Mouse (Mus musculus) thymus, postnatal 10 days (tissue): ENCODE results near the gene Tlr9.

Experiments
- DNase-seq, 2 experiments: peaks; one replicate each; pipeline ENCODE4 v3.0.0; 2021; ENCODE audit warnings: low spot score in 2 of 2

Gene Tlr9

DNA sequence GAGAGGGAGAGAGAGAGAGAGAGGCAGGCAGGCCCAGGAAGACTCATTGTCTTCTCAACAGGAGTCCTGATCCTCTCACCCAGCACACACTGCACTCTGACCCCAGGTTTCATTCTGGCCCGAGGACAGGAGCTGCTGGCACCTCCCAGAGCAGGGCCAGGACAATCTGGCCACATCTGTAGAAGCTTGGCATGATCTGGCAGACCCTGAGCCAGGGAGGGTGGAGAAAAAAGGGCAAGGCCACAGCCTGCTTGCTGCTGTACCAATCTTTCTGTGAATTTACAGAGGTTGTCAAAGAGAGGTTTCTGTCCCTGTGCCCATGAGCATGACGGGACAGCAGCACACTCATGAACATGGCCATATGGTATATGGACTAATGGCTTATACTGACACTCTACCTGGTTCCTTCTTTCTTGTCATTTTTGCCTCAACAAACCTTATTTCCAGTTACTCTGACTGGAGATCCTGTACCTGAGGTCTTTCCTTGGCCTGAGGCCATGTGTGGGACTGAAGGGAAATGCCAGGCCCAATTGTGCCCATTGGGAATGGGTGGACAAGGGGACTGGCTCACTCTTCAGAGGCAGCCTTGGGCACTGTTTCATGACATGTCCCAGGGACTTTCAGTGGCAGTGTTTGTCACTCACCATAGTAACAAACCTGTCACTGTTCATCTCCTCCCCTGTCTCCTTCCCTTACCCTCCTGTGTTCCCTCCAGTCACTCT is 44.7 kb downstream of the Tlr9 start:
- no peak for DNase-seq

DNA sequence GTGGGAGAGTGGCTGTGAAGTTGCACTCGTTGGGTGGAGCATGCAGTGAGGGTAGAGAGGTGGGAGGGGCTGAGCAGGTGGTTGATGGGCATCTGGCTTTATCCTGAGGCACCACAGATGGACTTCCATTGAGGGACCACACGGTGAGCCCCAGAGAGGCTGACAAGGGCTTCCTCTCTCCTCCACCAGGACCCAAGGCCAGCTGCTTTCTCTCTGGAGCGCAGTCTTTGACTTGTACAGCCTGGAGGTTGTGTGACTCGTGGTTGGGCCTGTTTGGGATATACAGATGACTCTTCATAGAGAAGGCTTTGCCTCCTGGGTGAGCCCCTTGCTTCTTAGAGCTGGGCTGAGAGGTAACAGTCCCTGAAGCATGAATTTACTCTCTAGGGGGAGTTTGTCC is 46.0 kb downstream of the Tlr9 start:
- DNase-seq, result no peak

DNA sequence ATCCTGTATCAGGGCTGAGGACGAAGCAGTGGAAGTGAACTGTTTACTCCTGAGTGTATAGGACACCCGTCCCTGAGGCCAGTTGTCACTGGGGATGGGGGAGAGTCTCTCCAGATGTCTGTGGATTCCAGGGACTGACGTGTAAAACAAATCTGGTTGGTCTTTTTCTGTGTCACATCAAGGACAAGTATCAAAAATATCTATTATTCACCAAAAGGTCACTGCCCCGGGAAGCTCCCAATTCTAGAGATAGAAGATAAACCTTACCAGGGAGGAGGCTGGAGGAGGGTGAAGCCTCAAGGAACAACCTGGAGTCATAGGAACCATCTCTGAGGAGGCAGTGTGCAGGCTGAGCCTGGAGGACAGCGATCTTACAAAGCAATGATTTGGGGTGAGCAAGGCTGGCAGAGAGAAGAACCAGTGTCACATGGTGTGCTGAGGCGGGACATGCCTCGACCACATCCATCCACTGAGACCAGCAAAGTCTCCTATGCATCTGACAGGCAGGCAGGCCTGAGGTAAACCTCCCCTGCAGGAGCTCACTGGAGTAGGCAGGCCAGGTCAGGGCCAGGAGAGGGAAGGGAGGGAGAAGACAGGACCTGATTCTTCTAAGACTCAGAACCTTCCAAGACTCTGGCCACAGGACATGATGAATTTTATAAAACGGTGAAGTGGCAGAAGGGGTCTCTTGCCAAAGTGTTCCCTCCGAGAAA is 46.8 kb downstream of the Tlr9 start:
- no peak for DNase-seq

DNA sequence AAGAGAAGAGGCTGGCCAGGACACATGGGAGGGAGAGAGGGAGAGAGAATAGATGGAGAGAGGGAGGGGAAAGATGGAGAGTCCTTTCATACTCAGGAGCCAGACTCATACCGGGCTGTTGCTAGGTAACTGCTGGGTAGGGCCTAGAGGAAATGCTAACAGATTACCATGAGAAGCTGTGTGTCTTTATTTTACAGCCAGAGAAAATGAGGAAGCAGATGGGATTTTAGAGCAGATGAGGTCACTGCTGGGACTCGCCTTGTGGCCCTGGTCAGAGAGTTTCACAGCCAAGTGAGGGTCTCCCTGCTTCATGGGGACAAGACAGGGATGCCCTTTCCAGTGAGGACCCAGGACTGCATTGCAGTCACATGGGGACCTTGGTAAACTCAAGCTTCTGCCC is 47.5 kb downstream of the Tlr9 start:
- no peak for DNase-seq

DNA sequence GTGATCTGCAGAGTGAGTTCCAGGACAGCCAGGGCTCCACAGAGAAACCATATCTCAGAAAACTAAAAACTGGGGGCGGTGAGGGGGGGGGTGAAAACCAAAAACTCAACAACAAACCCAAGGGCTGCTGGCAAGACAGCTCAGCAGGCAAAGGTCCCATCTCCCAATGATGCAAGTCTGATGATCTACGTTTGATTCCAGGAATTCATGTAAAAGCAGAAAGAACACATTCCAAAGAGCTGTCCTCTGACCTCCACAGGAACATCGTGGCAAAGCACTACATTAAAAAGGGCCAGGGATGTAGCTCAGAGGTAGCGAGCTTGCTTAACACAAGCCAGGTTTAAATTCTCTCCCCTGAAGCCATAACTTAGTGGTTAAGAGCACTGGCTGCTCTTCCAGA is 48.3 kb downstream of the Tlr9 start:
- DNase-seq, result no peak

DNA sequence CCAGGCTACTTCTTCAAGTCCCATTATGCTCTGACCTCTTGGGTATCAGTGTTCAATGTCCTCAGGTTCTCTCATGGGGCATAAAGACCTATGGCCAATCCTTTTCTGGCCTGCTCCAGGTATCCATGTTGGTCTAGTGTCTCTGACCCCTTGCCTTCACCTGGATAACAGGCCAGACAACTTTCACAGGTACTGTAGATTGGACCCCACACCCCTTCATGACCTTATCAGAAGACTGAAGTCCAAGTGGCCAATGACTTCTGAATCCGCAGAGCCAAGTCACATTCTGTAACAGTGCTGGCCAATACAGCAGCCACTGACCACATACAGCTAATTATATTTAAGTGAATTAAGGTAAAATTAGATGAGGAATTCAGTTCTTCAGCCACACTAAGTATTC is 49.9 kb downstream of the Tlr9 start:
- no peak for DNase-seq

DNA sequence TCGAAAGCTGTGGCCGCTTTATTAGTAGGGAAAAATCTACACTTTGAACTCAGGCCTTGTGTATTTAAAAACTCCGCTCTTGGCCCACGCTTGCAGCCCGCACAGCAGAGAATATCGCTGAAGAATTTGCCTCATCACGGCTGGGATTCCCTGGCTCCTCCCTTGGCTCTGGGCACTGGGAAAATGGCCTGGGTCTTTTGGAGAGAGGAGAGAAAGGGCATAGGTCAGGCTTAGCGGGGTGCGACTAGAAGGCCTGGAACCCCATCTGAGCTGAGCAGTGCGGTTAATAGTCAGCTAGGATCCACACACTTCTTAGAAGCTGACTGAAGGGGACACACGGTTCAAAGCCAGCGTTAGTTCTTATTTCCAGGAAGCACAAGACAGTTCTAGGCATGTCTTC is 50.9 kb downstream of the Tlr9 start:
- DNase-seq, result no peak

DNA sequence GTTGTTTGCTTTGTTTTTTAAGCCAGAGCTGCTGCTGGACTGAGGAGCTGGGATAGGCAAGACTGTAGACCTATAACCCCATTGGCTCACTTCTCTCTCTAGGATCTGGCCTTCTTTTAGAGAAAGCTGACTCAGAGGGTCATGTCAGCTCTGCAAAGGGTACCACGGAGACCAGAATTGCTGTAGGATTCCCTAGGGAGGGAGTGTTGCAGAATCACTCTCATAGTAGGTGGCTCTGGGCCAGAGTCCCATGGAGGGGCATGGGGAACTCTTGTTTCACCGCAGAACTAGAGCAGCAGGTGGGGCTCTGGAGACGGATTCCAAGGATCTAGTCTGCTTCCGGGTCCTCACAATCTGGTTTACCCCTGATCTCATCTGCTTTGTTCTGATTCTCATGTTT is 51.4 kb downstream of the Tlr9 start:
- no peak for DNase-seq

DNA sequence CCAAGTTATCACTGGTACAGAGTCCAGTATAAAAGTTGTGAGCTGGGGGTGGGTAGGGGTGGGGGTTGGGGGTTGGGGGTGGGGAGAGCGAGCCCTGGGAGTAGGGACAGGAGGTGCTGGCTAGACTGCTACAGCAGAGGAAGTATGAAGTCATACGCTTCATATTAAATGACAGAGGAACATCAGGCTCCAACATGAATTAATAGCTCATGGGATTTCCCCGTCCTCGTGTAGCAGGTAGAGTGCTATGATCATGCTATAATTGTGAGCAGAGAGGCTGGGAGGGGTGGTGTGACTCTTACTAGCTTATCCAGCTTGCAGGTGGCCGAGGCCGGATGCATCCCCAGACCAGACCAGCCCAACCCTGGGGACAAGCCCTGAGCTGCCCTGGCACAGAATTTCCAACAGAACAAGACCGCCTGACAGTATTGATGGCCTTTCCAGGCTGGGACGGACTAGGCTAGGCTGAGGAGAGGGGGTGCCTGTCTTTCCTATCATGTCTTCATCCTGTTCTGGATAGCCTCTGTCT is 52.3 kb downstream of the Tlr9 start:
- DNase-seq, result no peak

DNA sequence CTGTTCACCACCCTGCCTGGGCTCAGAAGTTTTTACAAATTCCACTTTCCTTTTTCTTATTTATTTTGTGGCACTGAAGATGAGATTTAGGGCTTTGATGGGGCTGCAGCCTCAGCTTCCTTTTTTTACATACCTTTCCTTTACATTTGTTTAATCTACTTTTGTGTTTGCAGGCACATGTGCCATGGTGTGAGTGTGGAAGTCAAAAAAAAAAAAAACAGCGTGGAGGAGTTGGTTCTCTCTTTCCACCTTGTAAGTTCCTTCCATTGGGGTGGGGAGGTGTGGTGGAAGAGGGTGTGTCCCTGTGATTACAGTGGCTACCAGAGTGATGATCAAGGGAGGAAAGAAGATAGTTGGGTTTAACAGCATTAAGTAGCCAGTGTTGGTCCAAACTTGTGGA is 53.4 kb downstream of the Tlr9 start:
- DNase-seq, result no peak
